Mouse (Mus musculus): Measurements from ENCODE around the gene Fhl1. TPM values are rescaled to one million over a fixed set of nuclear protein-coding genes. Genes with fewer than 3 reads are reported as not detected.
A peak's percentile ranks its signal among the peaks of the same experiment; 100 is the strongest.

Fhl1 gene
- polyA plus RNA-seq, 1 experiment = 152 TPM

- Histone ChIP-seq H3K27ac (ENCODE audit: insufficient read depth, low read length) (no peak overlapping the region), H3K4me3 (ENCODE audit: insufficient read depth, low read length) (no peak overlapping the region), H3K4me1 (ENCODE audit: control insufficient read depth, insufficient read depth, low read length) (no peaks in the 10 kb centered on the region)
- TF ChIP-seq CTCF (IDR thresholded peaks at IDR 0.05; ENCODE audit: extremely low read depth, insufficient read depth, low read length) = no peak
- no peak for TF ChIP-seq POLR2A (IDR thresholded peaks at IDR 0.05; ENCODE audit: extremely low read depth, insufficient read depth, low read length)
These were observed 9.8 kb downstream of the Fhl1 start for GRCm38 (mm10) chrX:56741428-56741827.

- no peak overlapping the region for H3K4me3 ChIP-seq (ENCODE audit: insufficient read depth, low read length)
- no peak overlapping the region for H3K27ac ChIP-seq (ENCODE audit: insufficient read depth, low read length)
- TF ChIP-seq CTCF (IDR thresholded peaks at IDR 0.05; ENCODE audit: extremely low read depth, insufficient read depth, low read length) = peak; percentile 1; the same call in 1 of the 2 replicates
- TF ChIP-seq POLR2A (IDR thresholded peaks at IDR 0.05; ENCODE audit: extremely low read depth, insufficient read depth, low read length) = no peak
- H3K4me1 ChIP-seq (ENCODE audit: control insufficient read depth, insufficient read depth, low read length) = no peaks in the 10 kb centered on the region
These were observed 19.9 kb downstream of the Fhl1 start for GRCm38 (mm10) chrX:56751536-56751935.

GRCm38 (mm10) chrX:56752144-56752543 is 20.6 kb downstream of the Fhl1 start:
- Histone ChIP-seq H3K4me1 (ENCODE audit: control insufficient read depth, insufficient read depth, low read length) (no peaks in the 10 kb centered on the region), H3K27ac (ENCODE audit: insufficient read depth, low read length) (no peak overlapping the region), H3K4me3 (ENCODE audit: insufficient read depth, low read length) (no peak overlapping the region)
- TF ChIP-seq CTCF (IDR thresholded peaks at IDR 0.05; ENCODE audit: extremely low read depth, insufficient read depth, low read length) (no peak), POLR2A (IDR thresholded peaks at IDR 0.05; ENCODE audit: extremely low read depth, insufficient read depth, low read length) (no peak)

- H3K4me1 ChIP-seq (ENCODE audit: control insufficient read depth, insufficient read depth, low read length) = no peaks in the 10 kb centered on the region
- TF ChIP-seq POLR2A (IDR thresholded peaks at IDR 0.05; ENCODE audit: extremely low read depth, insufficient read depth, low read length) (no peak), CTCF (IDR thresholded peaks at IDR 0.05; ENCODE audit: extremely low read depth, insufficient read depth, low read length) (no peak)
- H3K27ac ChIP-seq (ENCODE audit: insufficient read depth, low read length) = no peak overlapping the region
- no peak overlapping the region for H3K4me3 ChIP-seq (ENCODE audit: insufficient read depth, low read length)
These were observed 22.0 kb downstream of the Fhl1 start for GRCm38 (mm10) chrX:56753317-56754289.

- Histone ChIP-seq H3K4me1 (ENCODE audit: control insufficient read depth, insufficient read depth, low read length) (no peaks in the 10 kb centered on the region), H3K4me3 (ENCODE audit: insufficient read depth, low read length) (no peak overlapping the region), H3K27ac (ENCODE audit: insufficient read depth, low read length) (no peak overlapping the region)
- TF ChIP-seq POLR2A (IDR thresholded peaks at IDR 0.05; ENCODE audit: extremely low read depth, insufficient read depth, low read length) = no peak
- 0 out of 2 replicates have a peak, but pooled peaks have one; percentile 4 for TF ChIP-seq CTCF (IDR thresholded peaks at IDR 0.05; ENCODE audit: extremely low read depth, insufficient read depth, low read length)
These were observed 24.1 kb downstream of the Fhl1 start for GRCm38 (mm10) chrX:56755646-56756045.

- Histone ChIP-seq H3K27ac (ENCODE audit: insufficient read depth, low read length) (no peak overlapping the region), H3K4me1 (ENCODE audit: control insufficient read depth, insufficient read depth, low read length) (no peaks in the 10 kb centered on the region), H3K4me3 (ENCODE audit: insufficient read depth, low read length) (no peak overlapping the region)
- no peak for TF ChIP-seq CTCF (IDR thresholded peaks at IDR 0.05; ENCODE audit: extremely low read depth, insufficient read depth, low read length)
- TF ChIP-seq POLR2A (IDR thresholded peaks at IDR 0.05; ENCODE audit: extremely low read depth, insufficient read depth, low read length) = no peak
These were observed 24.8 kb downstream of the Fhl1 start for GRCm38 (mm10) chrX:56756352-56756751.

GRCm38 (mm10) chrX:56760257-56760760 is 28.7 kb downstream of the Fhl1 start:
- no peaks in the 10 kb centered on the region for H3K4me1 ChIP-seq (ENCODE audit: control insufficient read depth, insufficient read depth, low read length)
- TF ChIP-seq POLR2A (IDR thresholded peaks at IDR 0.05; ENCODE audit: extremely low read depth, insufficient read depth, low read length) (no peak), CTCF (IDR thresholded peaks at IDR 0.05; ENCODE audit: extremely low read depth, insufficient read depth, low read length) (no peak)
- no peak overlapping the region for H3K4me3 ChIP-seq (ENCODE audit: insufficient read depth, low read length)
- H3K27ac ChIP-seq (ENCODE audit: insufficient read depth, low read length) = no peak overlapping the region

GRCm38 (mm10) chrX:56769838-56770237 is 38.3 kb downstream of the Fhl1 start:
- Histone ChIP-seq H3K4me1 (ENCODE audit: control insufficient read depth, insufficient read depth, low read length) (no peaks in the 10 kb centered on the region), H3K27ac (ENCODE audit: insufficient read depth, low read length) (no peak overlapping the region), H3K4me3 (ENCODE audit: insufficient read depth, low read length) (no peak overlapping the region)
- no peak for TF ChIP-seq POLR2A (IDR thresholded peaks at IDR 0.05; ENCODE audit: extremely low read depth, insufficient read depth, low read length)
- no peak for TF ChIP-seq CTCF (IDR thresholded peaks at IDR 0.05; ENCODE audit: extremely low read depth, insufficient read depth, low read length)

- no peak overlapping the region for H3K4me3 ChIP-seq (ENCODE audit: insufficient read depth, low read length)
These were observed 40.2 kb downstream of the Fhl1 start for GRCm38 (mm10) chrX:56771751-56772150.

GRCm38 (mm10) chrX:56773329-56773728 is 41.7 kb downstream of the Fhl1 start:
- no peak overlapping the region for H3K4me3 ChIP-seq (ENCODE audit: insufficient read depth, low read length)
- TF ChIP-seq POLR2A (IDR thresholded peaks at IDR 0.05; ENCODE audit: extremely low read depth, insufficient read depth, low read length) (no peak), CTCF (IDR thresholded peaks at IDR 0.05; ENCODE audit: extremely low read depth, insufficient read depth, low read length) (no peak)
- H3K27ac ChIP-seq (ENCODE audit: insufficient read depth, low read length) = no peak overlapping the region
- no peaks in the 10 kb centered on the region for H3K4me1 ChIP-seq (ENCODE audit: control insufficient read depth, insufficient read depth, low read length)

More at GRCm38 (mm10) chrX:56771751-56772150, 40.2 kb downstream of the Fhl1 start:
- no peak for TF ChIP-seq CTCF (IDR thresholded peaks at IDR 0.05; ENCODE audit: extremely low read depth, insufficient read depth, low read length)
- TF ChIP-seq POLR2A (IDR thresholded peaks at IDR 0.05; ENCODE audit: extremely low read depth, insufficient read depth, low read length) = no peak
- Histone ChIP-seq H3K27ac (ENCODE audit: insufficient read depth, low read length) (no peak overlapping the region), H3K4me1 (ENCODE audit: control insufficient read depth, insufficient read depth, low read length) (no peaks in the 10 kb centered on the region)
